Mouse (Mus musculus) kidney, postnatal 10 days (tissue): ENCODE results near the gene Rassf5.
"Not testable (repeated sequence)": the region's sequence is repeated elsewhere in the genome, so short reads cannot be mapped to it uniquely, and the experiment has no call there.

Source experiments
- DNase-seq: peaks from one replicate; pipeline ENCODE4 v3.0.0; 2021; ENCODE audit warnings: mixed read lengths

Gene Rassf5

GRCm38 (mm10) chr1:131175189-131175588, 69.9 kb downstream of the Rassf5 start:
- DNase-seq: no peak

DNA sequence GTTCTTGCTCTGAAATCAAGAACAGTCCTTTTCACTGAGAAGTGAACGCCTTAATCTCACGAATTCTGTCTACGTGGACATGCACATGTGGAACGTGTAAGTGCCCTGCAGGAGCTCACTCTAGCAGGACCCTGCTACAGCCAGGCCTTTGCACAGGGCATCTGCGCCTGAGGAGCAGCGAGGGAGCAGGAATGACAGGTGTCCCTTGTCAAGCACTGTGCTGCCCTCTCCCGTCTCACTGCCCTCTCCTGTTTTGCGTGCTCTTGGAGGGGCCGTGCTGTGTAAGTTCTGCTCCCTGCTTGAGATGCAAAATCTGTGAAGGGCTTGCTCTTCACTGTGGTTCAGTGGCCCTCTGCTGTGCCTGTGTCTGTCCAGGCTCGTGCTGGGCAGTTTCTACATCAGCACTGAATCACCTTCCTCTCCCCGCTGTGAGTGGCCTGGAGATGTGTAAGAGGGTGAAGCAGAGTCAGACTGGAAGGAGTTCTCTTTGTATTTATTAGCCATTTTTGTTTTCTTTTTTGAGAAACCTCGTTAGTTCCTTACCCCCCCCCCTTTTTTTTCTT, 70.7 kb downstream of the Rassf5 start:
- peak; percentile 38 for DNase-seq

DNA sequence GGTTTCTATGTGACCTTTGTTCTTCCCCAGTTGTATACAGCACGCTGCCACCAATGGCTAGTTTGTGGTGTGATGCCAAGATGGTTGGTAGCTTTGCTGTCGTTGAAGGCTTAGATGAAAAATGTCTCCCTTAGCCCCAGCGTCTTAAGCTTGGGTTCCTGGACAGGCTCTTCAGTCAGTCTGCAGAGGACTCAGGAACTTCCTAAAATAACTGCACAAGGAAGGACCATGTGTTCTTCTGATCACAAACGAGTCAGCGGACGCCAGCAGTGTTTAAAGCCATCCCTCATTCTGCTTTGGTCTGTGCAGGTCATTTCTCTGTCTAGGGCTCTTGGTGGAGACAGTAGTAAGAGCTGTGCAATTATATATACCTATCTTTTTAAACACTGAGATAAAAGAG, 71.2 kb downstream of the Rassf5 start:
- no peak for DNase-seq

- no peak for DNase-seq
Measured at GRCm38 (mm10) chr1:131173001-131173400, 72.1 kb downstream of the Rassf5 start.

DNA sequence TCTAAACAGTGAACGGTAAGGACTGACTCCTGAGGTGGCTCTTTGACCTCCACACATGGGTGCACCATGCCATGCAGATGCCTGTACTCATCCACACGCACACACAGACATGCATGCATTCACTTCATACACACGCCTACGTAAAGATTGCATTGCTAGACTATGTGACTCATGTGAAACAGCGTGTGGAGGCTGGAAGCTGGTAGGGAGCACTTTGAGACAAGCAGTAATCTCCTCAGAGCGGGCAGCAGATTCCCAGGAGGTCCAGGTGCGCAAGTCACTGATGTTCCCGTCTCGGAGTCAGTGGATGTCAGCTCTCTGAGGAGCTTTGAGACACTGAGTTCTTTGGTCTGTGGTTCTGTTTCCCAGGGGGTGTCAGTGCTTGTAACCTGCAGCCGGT, 77.4 kb downstream of the Rassf5 start:
- no peak for DNase-seq

DNA sequence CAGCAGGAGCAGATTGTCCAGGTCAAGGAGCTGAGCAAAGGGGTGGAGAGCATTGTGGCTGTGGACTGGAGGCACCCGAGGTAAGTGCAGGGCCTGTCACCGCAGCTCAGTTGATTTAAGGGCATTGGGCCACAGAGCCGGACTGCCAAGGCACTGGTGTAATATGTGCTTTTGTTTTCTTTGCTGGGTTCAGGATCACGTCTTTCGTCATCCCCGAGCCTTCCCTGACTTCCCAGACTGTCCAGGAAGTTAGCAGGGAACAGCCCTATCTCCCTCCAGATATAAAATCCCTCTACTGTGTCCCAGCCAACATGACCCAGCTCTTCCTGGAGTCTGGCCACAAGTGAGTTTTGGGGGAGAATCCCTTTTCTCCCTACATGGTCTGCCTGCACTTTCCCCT, 80.6 kb downstream of the Rassf5 start:
- DNase-seq: no peak

GRCm38 (mm10) chr1:131161091-131161490, 84.0 kb downstream of the Rassf5 start:
- no peak for DNase-seq

- not testable (repeated sequence) for DNase-seq
Measured at GRCm38 (mm10) chr1:131159573-131160327, 85.3 kb downstream of the Rassf5 start.

- peak; percentile 53 for DNase-seq
Measured at GRCm38 (mm10) chr1:131155456-131155855, 89.6 kb downstream of the Rassf5 start.

GRCm38 (mm10) chr1:131153018-131153629, 91.9 kb downstream of the Rassf5 start, which contains the start of gene Eif2d:
Eif2d (plus strand) TSS chr1:131153181.
- peak; percentile 93 for DNase-seq

GRCm38 (mm10) chr1:131149496-131149895, 95.6 kb downstream of the Rassf5 start:
- no peak for DNase-seq

- no peak for DNase-seq
Measured at GRCm38 (mm10) chr1:131146181-131146614, 98.9 kb downstream of the Rassf5 start.

DNA sequence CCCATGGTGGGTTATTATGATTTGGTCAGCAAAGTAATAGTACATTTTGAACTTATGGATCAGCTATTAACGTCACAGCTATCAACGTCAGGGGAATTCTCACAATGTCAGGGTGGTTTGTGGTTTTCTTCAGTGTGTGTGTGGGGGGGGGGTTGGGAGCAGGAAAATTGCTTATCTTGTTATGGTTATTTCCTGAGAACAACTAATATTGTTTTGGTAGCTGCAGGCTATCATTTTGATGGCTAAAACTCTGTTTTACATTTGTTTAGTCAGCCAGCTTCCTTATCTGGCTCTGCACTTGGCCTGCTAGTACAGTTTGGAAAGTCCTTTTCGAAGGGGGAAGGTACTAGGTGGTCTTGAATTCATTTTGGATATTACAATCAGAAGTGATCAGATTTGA, 99.8 kb downstream of the Rassf5 start:
- not testable (repeated sequence) for DNase-seq

- no peak for DNase-seq
Measured at GRCm38 (mm10) chr1:131142472-131142871, 102.6 kb downstream of the Rassf5 start.

DNA sequence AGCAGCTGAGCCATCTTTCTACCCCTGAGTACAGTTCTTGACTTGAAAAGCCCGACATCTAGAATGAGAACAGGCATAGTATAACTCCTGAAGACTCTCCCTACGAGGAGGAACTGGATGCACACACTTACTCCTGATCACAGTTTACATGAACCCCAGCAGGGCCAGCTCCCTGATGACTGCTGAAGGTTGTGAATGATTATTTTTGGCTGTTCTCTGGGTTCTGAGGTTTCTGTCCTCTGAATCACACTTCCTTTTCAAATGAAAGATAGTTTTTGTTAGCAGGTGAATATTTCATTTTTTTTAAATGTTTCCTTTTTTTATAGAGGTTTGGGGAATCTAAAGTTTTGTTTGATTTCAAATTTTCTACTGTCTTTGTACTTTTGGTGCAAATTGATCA, 103.6 kb downstream of the Rassf5 start:
- DNase-seq: no peak

DNA sequence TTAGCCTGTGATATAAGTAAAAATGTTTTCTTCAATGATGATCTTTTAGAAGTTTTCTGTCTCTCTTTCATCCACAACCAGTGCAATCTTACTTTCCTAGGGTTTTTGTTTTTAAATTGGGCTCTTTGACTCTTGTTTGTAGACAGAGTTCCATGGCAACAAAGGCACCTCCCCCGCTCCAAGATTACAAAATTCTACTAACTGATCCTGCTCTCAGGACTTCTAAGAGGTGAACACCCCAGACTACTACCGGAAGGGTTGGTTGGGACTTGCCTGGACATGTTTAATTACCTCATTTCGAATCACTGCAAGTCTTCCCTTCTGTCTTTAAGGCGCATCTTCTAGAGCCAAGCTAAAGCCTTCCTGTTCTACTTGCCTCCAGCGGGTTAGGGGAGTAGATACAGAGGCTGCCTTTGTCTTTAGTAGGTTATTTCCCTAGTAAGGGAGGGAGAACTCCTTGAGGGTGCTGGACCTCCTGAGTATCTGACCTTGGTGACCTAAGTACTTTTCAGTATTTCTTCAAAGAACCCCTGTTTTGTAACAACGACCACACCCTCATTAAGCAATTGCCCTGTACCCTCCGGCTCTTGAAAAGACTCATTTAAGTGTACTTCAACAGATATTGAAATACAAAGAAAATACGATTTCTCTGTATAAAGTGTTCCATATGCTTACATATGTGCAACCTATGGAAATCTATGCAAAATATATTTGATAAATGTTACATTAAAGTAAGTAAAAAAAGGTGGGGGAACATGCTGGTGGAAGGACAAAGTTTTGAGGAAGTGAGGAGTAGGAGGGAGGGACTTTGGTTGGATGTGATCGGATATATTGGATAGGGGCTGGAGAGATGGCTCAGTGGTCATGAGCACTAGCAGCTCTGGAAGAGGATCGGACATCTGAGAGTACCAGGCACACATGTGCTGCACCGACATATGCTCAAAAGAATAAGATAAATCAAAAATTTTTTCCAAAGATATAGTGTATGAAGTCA, 105.7 kb downstream of the Rassf5 start:
- DNase-seq: no peak

DNA sequence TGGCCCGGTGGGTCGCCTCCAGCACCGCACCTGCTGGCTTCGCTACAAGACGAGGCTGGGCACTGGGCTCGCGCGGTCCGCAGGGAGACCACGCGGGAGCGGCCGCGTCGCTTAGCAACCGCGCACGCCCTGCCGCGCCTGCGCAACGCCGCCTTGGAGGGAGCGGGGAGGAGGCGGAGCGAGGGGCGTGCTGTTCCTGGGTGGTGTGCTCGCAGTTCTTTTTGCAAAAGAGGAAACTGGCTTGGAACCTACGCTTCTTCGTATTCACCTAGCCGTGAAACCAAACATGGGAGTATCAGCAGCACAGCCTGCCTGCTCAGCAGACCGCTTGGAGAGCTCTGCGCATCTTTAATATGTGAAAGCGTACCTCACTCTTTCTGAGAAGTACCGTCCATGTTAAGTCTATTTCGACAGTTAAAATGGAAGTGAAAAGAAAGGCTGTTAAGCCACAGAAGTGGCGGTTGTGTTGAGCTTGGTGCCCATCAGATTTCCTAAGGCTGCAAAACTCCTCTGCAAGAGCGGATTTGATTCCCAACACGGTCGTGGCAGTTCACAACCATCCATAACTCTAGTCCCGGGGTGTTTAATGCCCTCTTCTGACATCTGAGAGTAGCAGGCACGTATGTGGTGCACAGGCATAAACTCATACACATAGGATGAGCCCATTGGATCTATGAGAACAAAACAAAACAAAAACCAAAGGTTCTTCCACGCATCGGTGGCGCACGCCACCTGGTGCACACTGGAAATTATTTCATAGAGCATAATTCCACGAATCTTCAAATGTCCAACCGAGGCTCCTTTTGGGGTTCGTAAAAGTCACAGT, 106.7 kb downstream of the Rassf5 start, which contains the start of gene Dyrk3:
Gene Dyrk3 (minus strand): TSS at position 150 of the 826 bp plus-strand sequence.
- DNase-seq: peak; percentile 94

GRCm38 (mm10) chr1:131137717-131138118, 107.3 kb downstream of the Rassf5 start:
- DNase-seq: peak; percentile 50

DNA sequence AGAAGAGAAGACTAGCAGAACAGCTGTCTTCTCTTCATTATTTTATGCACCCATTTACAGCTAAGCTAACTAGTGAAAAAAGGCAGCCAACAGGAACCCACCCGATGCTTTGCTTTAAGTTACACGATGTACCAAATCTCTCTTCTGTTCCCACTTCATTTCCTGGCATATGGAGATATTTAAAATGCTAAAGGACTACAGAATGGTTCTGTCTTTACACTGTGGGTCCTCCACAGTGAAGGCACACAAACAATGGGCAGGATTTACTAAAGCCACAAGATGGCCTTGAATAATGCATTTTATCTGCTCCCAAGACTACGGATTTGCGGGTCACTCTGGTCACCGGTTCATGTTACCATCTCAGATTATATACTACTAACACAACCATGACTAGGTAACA, 107.9 kb downstream of the Rassf5 start:
- no peak for DNase-seq

- no peak for DNase-seq
Measured at GRCm38 (mm10) chr1:131135960-131136629, 109.0 kb downstream of the Rassf5 start.

DNA sequence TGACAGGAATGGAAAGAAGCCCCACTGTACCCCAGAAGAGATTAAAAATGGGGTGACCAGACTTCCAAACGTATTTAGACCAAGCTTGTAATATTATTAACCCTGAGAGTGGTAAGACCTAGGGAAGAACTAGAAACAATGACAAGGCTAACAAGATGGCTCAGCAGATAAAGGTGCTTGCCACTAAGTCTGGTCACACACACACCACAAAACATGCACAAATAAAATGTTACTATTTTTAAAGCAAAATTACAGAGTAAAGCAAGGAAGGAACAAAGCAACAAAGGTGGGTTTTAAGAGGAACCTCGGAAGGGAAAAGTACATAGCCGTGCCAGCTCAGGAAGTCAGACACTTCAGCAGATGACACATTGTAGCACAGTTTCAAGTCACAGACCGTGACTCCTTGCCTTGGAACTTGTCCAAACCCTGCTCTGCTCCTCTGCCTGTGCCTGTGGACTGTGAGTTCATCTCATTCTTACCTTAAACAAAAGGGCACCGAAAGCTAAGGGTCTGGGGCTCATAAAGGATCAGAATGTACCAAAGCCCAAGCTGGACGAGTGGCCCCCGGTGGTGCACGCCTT, 110.0 kb downstream of the Rassf5 start:
- peak; percentile 69 for DNase-seq
